Mouse (Mus musculus) CH12.LX (cell line): ENCODE data around the gene Minpp1.

Experiments used
- MXI1 ChIP-seq: IDR thresholded peaks from 2 replicates; pipeline ENCODE4 v1.6.1; 2011; ENCODE audit warnings: mild to moderate bottlenecking, low read depth, low read length, improper control_type of control experiment
- ZMIZ1 ChIP-seq: IDR thresholded peaks from 2 replicates; pipeline ENCODE4 v1.6.1; 2012; ENCODE audit warnings: low read depth, mild to moderate bottlenecking, inconsistent platforms, low read length, improper control_type of control experiment

GRCm38 (mm10) chr19:32466478-32466877 lies 19.1 kb upstream of the Minpp1 start, which contains the start of gene Rpl9-ps6:
- TF ChIP-seq ZMIZ1 (no peak), MXI1 (no peak)
